Mouse (Mus musculus) intestine, postnatal 0 days (tissue): Measurements from ENCODE around the gene Atp2b2. TPM values are rescaled to one million over a fixed set of nuclear protein-coding genes. Genes with fewer than 3 reads are reported as not detected.
A peak's percentile ranks its signal among the peaks of the same experiment; 100 is the strongest.

Source experiments
- ATAC-seq: fragments of 200-750 bp; cut with Nextera tagmentation; 2 replicates; pipeline ENCODE4 v1.8.0; 2017; ENCODE audit warnings: mild to moderate bottlenecking, moderate TSS enrichment, moderate library complexity
- H3K27ac ChIP-seq: fragments of 300-500 bp; sonication (generic); 2 replicates; pipeline ENCODE4 v1.5.1; 2014; ENCODE audit warnings: mild to moderate bottlenecking, low read depth, low read length, moderate library complexity
- H3K27me3 ChIP-seq: fragments of 300-500 bp; sonication (generic); replicated peaks from 2 replicates; pipeline ENCODE4 v1.6.1; 2014; ENCODE audit warnings: low read length, mixed read lengths; ENCODE audit not compliant: control insufficient read depth, insufficient read depth
- H3K36me3 ChIP-seq: fragments of 300-500 bp; sonication (generic); 2 replicates; pipeline ENCODE4 v1.6.1; 2014; ENCODE audit warnings: mild to moderate bottlenecking, moderate library complexity; ENCODE audit not compliant: control insufficient read depth, insufficient read depth
- H3K4me1 ChIP-seq: fragments of 300-500 bp; sonication (generic); replicated peaks from 2 replicates; pipeline ENCODE4 v1.6.1; 2014; ENCODE audit warnings: antibody characterized with exemption, low read length, mixed read lengths; ENCODE audit not compliant: control insufficient read depth, insufficient read depth
- H3K4me2 ChIP-seq: fragments of 300-500 bp; sonication (generic); replicated peaks from 2 replicates; pipeline ENCODE4 v1.6.1; 2014; ENCODE audit warnings: low read depth, mild to moderate bottlenecking, moderate library complexity
- H3K4me3 ChIP-seq: fragments of 300-500 bp; sonication (generic); 2 replicates; pipeline ENCODE4 v1.5.1; 2014; ENCODE audit warnings: low read depth, low read length
- H3K9ac ChIP-seq: fragments of 300-500 bp; sonication (generic); 2 replicates; pipeline ENCODE4 v1.6.1; 2014; ENCODE audit warnings: mild to moderate bottlenecking, low read depth, low read length
- H3K9me3 ChIP-seq: fragments of 300-500 bp; sonication (generic); 2 replicates; pipeline ENCODE4 v1.6.1; 2016; ENCODE audit warnings: mixed run types; ENCODE audit not compliant: control insufficient read depth
- CTCF ChIP-seq: sonication (generic); IDR thresholded peaks from 2 replicates; pipeline ENCODE4 v1.5.1; 2016; ENCODE audit warnings: low read depth, mild to moderate bottlenecking, control low read depth, antibody characterized with exemption, moderate library complexity
- WGBS: fragments of 180-500 bp; shearing (Covaris S2); extraction: QIAGEN DNeasy Blood & Tissue Kit; methylation state at CpG from one replicate; pipeline ENCODE4 v1.1.7; 2014; 5-methylcytosine and 5-hydroxymethylcytosine counted together
- polyA plus RNA-seq: library from polyadenylated mRNA; unstranded; fragments of >200 nt; fragmentation: Nextera tagmentation; extraction: Ambion mirVana; gene quantifications from 2 replicates; pipeline ENCODE4 v1.2.1, GENCODE M21; 2015

The Atp2b2 gene
- polyA plus RNA-seq, 1 experiment from 2014 or later, result 0.48 TPM

- H3K4me2 ChIP-seq, result no peak overlapping the region
- no peak for ATAC-seq
- H3K9ac ChIP-seq, result no peak overlapping the region
- no peak overlapping the region for H3K27ac ChIP-seq
- 79% methylated on average over 3 of the region's 3 CpGs for whole genome bisulfite sequencing
- no peaks in the 10 kb centered on the region for H3K4me1 ChIP-seq
- H3K27me3 ChIP-seq, result peaks cover 33% of the 10 kb centered on the region; the same call in 1 of the 2 replicates
- no peak for TF ChIP-seq CTCF
- no peaks in the 10 kb centered on the region for H3K36me3 ChIP-seq
- no peaks in the 10 kb centered on the region for H3K9me3 ChIP-seq
- no peak overlapping the region for H3K4me3 ChIP-seq
These were observed 148.4 kb downstream of the Atp2b2 start for GRCm38 (mm10) chr6:113894008-113894407.

DNA sequence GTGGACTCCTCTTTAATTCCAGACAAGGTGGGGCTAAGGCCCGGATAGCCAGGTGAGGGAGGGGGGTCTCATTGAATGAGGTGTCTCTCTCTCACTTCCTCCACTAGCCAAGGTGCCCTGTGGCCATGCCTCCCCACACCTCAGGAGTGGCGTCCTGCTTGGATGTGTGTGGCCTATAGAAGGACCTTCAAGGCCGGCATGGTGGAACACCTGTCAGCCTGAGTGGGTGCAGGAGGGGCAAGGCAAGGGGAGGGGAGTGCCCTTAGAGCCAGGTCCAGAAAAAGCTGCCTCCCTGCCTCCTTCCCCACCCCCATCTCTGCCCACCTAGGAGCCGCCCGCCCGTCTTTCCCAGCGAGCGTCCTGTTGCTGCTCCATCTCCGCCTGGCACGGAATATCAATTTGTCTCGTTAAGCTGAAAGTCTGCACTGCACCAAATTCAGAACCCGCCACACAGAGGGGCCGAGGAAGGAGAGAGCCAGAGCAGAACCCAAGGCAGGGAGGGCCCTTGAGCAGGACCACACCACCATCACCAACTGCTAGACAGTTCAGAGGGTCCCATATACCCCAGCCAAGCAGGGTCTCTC, 150.2 kb downstream of the Atp2b2 start:
- H3K4me1 ChIP-seq, result no peaks in the 10 kb centered on the region
- H3K27ac ChIP-seq, result no peak overlapping the region
- H3K4me2 ChIP-seq, result no peak overlapping the region
- H3K9ac ChIP-seq, result no peak overlapping the region
- no peaks in the 10 kb centered on the region for H3K36me3 ChIP-seq
- no peak for ATAC-seq
- H3K27me3 ChIP-seq, result peaks cover 38% of the 10 kb centered on the region; the same call in 1 of the 2 replicates
- no peaks in the 10 kb centered on the region for H3K9me3 ChIP-seq
- no peak for TF ChIP-seq CTCF
- no peak overlapping the region for H3K4me3 ChIP-seq
- WGBS, result 50% methylated on average over 13 of the region's 13 CpGs

DNA sequence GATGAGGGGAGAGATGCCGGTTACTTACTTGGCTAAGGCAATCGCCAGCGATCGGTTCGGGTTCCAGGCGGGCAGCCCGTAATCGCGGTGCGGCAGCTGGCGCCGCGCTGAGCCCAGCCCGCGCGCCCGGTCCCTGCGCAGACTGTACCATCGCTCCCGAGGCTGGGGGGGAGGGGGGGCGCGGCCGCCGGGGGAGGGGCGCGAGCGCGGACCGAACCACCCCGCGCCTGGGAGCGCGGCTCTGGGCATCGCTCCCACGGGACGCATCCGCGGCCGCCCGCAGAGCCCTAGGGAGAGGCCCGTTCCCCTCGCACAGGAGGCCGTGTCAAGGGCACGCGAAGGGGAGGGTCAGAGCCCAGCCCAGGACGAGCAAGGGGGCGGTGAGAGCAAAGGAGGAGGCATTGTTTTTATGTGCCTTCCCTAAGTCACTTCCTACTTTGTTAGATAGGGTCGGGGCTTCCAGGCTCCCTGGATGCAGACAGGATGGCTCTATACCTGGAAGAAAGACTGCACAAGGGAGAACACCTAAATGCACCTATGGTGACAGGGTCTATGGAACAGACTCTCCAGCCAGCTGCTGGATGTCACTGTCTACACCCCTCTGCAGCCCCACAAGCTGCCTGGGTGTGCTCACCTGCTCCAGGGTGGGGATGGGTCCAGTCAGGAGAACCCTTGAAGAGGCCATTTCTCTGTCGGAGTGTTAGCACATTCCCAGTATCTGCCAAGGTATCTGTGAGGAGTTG, 151.0 kb downstream of the Atp2b2 start:
- under 1% methylated on average over 34 of the region's 49 CpGs for WGBS
- H3K9ac ChIP-seq, result no peak overlapping the region
- H3K27me3 ChIP-seq, result peaks cover 38% of the 10 kb centered on the region; the same call in 1 of the 2 replicates

DNA sequence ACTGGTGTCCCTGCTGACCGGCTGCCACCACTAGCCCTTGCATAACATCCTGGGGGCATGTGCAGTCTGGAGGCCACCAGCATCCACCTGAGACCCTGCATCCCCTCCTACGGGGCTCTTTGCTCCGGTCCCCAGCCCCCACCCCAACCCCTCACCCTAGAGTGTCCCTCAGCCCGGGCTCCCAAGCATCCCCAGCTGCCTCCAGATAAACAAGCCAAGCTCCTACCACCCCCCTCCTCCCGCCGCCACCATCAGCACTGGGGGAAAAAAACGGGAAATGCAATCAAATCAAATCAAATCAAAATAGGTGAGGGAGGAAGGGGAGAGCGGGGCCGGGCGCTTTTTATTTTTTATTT, 151.6 kb downstream of the Atp2b2 start:
- Histone ChIP-seq H3K4me1 (no peaks in the 10 kb centered on the region), H3K27ac (no peak overlapping the region), H3K4me3 (peak overlapping the region; percentile 25), H3K9ac (no peak overlapping the region), H3K27me3 (peaks cover 38% of the 10 kb centered on the region; the same call in 1 of the 2 replicates), H3K36me3 (no peaks in the 10 kb centered on the region), H3K4me2 (peak overlapping the region; percentile 56), H3K9me3 (no peaks in the 10 kb centered on the region)
- WGBS, result under 1% methylated on average over 10 of the region's 10 CpGs
- no peak for TF ChIP-seq CTCF
- no peak for ATAC-seq

More for the DNA sequence above, 151.0 kb downstream of the Atp2b2 start:
- H3K4me3 ChIP-seq, result peak overlapping the region; percentile 25
- no peaks in the 10 kb centered on the region for H3K36me3 ChIP-seq
- TF ChIP-seq CTCF, result no peak
- H3K4me1 ChIP-seq, result no peaks in the 10 kb centered on the region
- ATAC-seq, result peak; percentile 33; the same call in 1 of the 2 replicates
- H3K4me2 ChIP-seq, result peak overlapping the region; percentile 56
- H3K27ac ChIP-seq, result no peak overlapping the region
- H3K9me3 ChIP-seq, result no peaks in the 10 kb centered on the region

- Histone ChIP-seq H3K36me3 (no peaks in the 10 kb centered on the region), H3K4me2 (peak overlapping the region; percentile 56; the same call in 1 of the 2 replicates), H3K27me3 (peaks cover 38% of the 10 kb centered on the region; the same call in 1 of the 2 replicates), H3K4me3 (no peak overlapping the region), H3K9me3 (no peaks in the 10 kb centered on the region), H3K27ac (no peak overlapping the region), H3K9ac (no peak overlapping the region), H3K4me1 (no peaks in the 10 kb centered on the region)
- 20% methylated on average over 16 of the region's 16 CpGs for WGBS
- no peak for ATAC-seq
- TF ChIP-seq CTCF, result no peak
These were observed 152.2 kb downstream of the Atp2b2 start for GRCm38 (mm10) chr6:113890023-113890857.

DNA sequence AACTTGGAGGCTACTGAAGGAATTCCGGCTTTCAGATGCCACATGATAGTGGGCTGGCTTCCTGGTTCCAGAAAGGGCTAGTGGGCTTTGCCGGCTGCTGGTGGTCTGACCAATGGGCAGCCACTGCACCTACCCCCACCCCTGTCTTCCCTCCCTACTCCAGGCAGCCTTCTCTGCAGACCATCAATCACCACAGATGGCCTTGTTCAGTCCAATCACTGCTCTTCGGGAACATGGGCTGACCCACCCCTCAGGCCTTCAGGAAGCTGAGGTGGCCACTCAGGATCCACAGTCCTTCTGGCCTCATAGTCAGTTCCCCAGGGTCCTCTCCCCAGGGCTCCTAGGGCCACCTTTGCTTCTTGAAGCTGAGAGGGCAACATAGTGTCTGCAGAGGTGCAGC, 153.2 kb downstream of the Atp2b2 start:
- 57% methylated on average over 3 of the region's 3 CpGs for WGBS
- Histone ChIP-seq H3K27ac (no peak overlapping the region), H3K9ac (no peak overlapping the region), H3K4me3 (no peak overlapping the region), H3K4me1 (no peaks in the 10 kb centered on the region), H3K9me3 (no peaks in the 10 kb centered on the region), H3K27me3 (peaks cover 38% of the 10 kb centered on the region; the same call in 1 of the 2 replicates), H3K4me2 (no peak overlapping the region), H3K36me3 (no peaks in the 10 kb centered on the region)
- TF ChIP-seq CTCF, result no peak
- no peak for ATAC-seq
